Mouse (Mus musculus) stomach, postnatal 0 days (tissue): ENCODE results near the gene Prox1.

Source experiments
- CTCF ChIP-seq: IDR thresholded peaks from 2 replicates; pipeline ENCODE4 v1.5.1; 2016; ENCODE audit warnings: antibody characterized with exemption, low read depth, mild to moderate bottlenecking, moderate library complexity
- EP300 ChIP-seq: optimal IDR thresholded peaks from 2 replicates; pipeline ENCODE3; 2016; ENCODE audit warnings: antibody characterized with exemption

DNA sequence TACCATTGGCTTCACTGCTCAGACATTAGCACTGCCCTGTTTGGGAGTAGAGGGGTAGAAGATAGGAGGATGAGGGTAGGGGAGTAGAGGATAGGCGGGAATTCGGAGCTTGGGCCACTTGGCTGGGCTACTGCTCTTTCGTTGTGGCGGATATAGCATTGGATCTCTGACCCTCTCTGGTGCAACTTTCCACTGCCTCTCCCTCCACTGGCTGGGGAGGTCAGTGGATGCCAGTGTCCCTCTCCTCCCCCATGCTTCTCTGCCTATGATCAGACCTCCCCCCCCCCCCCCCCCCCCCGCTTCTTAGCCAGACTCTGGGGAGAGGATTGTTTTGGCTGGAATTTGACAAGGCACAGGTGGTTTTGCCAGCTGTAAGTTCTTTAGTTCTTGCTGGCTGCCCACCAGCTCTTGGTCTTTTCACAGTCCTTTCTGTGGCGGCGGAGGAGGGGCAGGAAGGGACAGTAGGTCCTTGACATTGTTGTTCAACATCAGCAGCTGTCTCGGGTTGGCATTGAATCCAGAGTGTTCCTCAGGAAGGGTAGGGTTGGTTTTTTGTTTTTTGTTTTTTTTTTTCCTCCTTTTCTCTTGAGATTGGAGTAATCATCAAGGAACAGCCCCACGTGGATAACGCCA, 90.8 kb downstream of the Prox1 start:
- TF ChIP-seq EP300 (no peak), CTCF (no peak)
